Mouse (Mus musculus): ENCODE results near the gene Rap1a.

Gene Rap1a

DNA sequence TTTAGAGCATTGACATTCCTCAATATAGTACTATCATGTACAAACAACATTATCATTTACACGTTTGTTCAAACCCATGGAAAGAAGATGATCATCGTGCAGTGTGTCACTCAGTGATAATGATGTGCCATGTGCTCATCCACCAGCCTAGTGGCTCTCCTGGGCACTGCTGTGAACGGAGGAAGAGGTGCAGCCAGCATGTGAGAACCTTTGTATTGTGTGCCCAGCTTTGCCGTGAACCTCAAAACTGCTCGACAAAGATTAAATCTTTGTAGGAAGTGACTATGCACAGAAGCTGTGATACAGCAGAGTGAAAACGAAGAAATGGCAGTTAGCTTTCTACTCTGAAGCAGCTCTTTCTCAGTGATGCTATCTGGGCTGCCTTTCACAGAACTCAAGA lies 32.6 kb downstream of the Rap1a start:
- in situ Hi-C loops (cut with MboI, MseI), result no loop called here

GRCm38 (mm10) chr3:105763132-105763851 lies 37.8 kb downstream of the Rap1a start:
- in situ Hi-C loops (cut with MboI, MseI), result no loop called here

DNA sequence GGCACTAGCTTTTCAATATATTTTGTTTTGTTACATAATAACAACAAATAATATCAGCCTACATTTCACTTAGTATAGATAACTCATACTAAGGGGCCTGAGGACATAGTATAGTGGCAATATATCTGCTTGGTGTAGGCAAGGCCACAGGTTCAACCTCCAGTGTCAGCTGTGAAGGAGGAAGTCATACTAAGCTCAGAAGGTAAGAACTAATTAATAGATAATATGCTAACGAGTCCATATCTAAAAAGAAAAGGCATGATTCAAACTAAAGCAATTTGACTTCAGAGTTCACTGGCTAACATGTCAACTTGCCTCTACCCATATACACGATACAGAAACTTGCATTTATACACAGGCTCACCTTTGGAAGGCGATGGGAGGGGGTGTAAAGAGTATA lies 41.1 kb downstream of the Rap1a start:
- in situ Hi-C loops (cut with MboI, MseI), result no loop called here

DNA sequence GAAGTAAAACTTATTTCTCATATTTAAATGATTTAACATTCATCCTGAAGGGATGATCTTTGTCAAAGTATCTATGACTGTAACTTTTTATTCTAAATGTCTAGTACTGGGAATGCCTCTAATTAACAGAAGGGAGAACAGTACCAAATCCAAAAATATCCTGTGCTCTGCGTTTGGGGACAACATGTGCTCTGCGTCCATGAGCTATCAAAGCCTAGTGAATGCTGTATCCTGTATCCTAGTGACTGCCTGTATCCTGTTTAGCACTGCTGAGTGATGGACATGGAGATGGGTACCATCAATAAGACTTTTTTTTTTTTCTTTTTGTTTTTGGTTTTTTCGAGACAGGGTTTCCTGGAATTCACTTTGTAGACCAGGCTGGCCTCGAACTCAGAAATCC lies 42.5 kb downstream of the Rap1a start:
- in situ Hi-C loops (cut with MboI, MseI), result no loop called here

GRCm38 (mm10) chr3:105758098-105758497 lies 43.0 kb downstream of the Rap1a start:
- in situ Hi-C loops (cut with MboI, MseI), result no loop called here

- in situ Hi-C loops (cut with MboI, MseI), result no loop called here
Observed at GRCm38 (mm10) chr3:105757323-105758083, 43.6 kb downstream of the Rap1a start.

DNA sequence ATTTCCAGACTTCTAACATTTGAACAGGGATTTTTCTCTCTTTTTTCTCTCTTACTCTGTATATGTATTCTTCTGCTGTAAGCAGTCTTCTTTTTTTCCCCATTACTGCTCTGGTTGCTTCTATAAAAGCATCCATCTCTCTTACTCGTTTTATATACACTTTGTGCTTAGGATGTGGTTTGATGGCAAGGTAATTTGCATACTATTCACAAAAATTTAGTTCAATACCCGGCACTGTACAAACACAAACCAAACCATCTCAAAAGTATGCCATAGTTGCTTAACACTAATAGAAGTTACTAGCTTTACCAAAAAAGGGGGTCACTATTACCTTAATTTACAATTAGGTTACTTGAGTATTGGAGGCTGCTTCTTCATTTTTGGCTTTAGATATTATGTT lies 44.6 kb downstream of the Rap1a start:
- in situ Hi-C loops (cut with MboI, MseI), result no loop called here

- in situ Hi-C loops (cut with MboI, MseI), result no loop called here
Observed at GRCm38 (mm10) chr3:105755123-105755522, 46.0 kb downstream of the Rap1a start.

DNA sequence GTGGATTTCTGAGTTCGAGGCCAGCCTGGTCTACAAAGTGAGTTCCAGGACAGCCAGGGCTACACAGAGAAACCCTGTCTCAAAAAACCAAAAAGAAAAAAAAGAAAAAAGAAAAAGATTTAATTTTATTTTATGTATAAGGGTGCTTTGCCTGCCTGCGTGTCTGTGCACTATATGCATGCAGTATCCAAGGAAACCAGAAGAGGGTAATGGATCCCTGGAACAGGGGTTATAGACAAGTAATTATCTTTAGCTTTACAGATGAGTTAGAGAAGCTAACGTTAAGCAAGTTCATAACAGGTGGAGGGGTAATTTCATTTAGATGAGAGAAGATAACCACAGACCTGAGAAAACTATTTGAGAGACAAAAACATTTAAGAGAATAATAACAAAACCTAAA lies 47.0 kb downstream of the Rap1a start:
- in situ Hi-C loops (cut with MboI, MseI), result no loop called here

GRCm38 (mm10) chr3:105750810-105751209 lies 50.3 kb downstream of the Rap1a start:
- in situ Hi-C loops (cut with MboI, MseI), result no loop called here

DNA sequence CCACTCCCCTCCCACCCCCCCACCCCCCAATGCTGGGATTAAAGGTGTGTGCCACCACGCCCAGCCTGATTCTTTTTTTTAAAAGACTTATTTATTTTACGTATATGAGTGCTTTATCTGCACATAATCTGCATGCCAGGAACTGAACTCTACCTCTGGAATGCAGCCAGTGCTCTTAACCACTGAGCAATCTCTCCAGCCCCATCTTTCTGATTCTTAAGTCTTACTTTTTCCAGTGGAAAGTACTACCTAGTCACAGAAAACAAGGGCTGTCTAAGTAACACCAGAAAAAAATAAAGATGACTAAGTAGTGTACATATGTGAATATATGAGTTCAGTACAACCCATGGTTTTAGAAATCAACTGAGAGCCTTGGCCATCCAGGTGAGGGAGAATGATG lies 54.6 kb downstream of the Rap1a start:
- in situ Hi-C loops (cut with MboI, MseI), result no loop called here

GRCm38 (mm10) chr3:105737666-105738065 lies 63.5 kb downstream of the Rap1a start:
- in situ Hi-C loops (cut with MboI, MseI), result no loop called here

GRCm38 (mm10) chr3:105737070-105737469 lies 64.1 kb downstream of the Rap1a start:
- in situ Hi-C loops (cut with MboI, MseI), result no loop called here

DNA sequence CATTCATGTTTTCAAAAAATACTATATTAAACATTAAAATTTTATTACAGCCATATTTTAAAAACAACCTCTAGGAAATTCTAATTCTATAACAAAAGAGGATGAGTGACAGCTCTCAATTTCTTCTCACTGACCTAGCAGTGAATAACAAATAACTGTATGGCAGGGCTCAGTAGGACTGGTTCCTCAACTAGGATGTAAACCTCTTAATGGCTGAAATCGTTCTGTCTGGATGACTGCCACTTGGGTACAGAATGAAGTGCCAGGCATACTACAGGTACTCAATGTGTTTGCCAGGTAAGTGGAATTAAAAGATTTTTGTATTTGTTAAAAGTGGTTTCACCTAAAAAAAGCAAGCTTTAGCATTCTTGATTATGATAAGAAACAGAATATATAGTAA lies 65.0 kb downstream of the Rap1a start:
- in situ Hi-C loops (cut with MboI, MseI), result no loop called here

GRCm38 (mm10) chr3:105735285-105735684 lies 65.9 kb downstream of the Rap1a start:
- in situ Hi-C loops (cut with MboI, MseI), result no loop called here

DNA sequence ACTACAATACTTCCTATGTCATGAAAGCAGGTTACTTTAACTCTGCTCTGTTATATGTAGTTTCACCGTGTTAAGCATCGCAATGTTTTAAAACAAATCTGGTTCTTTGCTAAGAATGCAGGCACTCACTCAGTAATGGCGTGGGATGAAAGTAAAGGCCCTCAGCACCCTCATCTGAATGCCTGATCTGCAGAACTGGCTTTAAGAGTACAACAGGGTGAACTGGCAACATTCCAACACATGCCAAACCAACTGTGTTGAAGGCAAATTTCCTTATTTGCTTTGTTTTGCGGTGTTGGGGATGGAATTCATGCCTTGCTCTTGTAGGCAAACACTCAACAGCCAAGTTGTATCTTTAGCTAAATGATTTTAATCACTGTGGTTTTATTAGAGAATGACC lies 67.6 kb downstream of the Rap1a start:
- in situ Hi-C loops (cut with MboI, MseI), result no loop called here

- in situ Hi-C loops (cut with MboI, MseI), result no loop called here
Observed at GRCm38 (mm10) chr3:105732360-105732759, 68.8 kb downstream of the Rap1a start.

DNA sequence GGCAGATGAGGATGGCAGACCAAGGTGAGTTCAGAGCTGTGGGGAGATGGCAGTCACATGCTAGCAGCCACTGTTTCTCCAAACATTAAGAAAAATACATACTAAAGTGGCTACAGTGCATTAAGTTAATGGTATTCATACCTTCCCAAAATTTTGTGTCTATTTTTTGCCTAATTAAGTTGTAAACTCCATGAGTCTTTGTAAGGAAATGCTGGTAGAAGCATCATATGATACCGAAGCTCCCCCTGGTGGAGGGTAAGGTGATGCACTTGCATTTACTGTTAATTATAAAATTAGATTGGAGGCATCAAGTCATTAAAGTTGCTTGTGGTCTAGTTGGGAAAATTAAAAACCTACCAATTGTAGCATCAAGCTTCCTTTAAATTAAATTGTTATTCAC lies 75.1 kb downstream of the Rap1a start:
- in situ Hi-C loops (cut with MboI, MseI), result no loop called here

DNA sequence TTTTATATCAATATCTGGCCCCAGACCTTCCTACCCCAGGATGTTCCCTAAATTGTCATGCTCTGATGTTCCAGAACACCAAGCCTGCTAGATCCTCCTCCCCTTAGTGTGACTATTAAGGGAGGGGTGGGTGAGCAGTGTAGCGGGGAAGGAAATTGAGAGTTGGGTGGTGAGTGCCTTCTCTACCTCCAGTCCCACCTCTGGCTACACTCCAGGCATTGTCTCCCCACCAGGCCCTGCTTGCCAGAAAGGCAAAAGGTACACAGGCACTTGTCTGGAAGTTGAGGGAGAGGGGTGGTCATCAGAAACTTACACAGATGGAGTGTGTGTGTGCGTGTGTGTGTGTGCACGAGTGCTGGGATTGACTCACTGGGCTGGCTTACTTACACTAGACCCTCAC lies 78.6 kb downstream of the Rap1a start:
- in situ Hi-C loops (cut with MboI, MseI), result loop anchor here in 1 of 2 experiments (5.0 kb wide), 1 partner anchor 35 kb away; the partner anchor contains the start of gene Ddx20

- in situ Hi-C loops (cut with MboI, MseI), result loop anchor here in 1 of 2 experiments (5.0 kb wide), 1 partner anchor 34 kb away; the partner anchor contains the start of gene Ddx20
Observed at GRCm38 (mm10) chr3:105721681-105722201, 79.4 kb downstream of the Rap1a start.

DNA sequence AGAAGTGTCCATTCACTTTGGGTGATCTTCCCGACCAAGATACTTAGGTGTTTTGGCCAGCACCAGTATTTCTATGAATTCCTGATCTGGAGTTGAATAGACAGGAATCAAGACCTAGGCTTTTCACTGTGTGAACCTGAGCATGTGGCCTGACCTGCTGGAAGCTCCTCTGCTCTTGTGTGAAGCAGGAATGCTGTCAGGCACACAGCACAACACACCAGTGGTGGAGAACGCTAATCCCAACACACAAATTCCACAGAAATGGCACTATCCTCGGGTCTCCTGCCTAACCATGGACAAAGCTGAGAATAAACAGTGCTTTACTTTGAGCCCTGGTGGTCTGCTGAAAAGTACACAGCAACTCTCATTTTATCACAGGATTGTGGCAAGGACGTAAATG lies 80.6 kb downstream of the Rap1a start:
- in situ Hi-C loops (cut with MboI, MseI), result loop anchor here in 1 of 2 experiments (5.0 kb wide), 1 partner anchor 33 kb away; the partner anchor contains the start of gene Ddx20

- in situ Hi-C loops (cut with MboI, MseI), result loop anchor here in 1 of 2 experiments (5.0 kb wide), 1 partner anchor 33 kb away; the partner anchor contains the start of gene Ddx20
Observed at GRCm38 (mm10) chr3:105719979-105720378, 81.2 kb downstream of the Rap1a start.

- in situ Hi-C loops (cut with MboI, MseI), result no loop called here
Observed at GRCm38 (mm10) chr3:105718746-105719145, 82.4 kb downstream of the Rap1a start.
